Mouse (Mus musculus) erythroid progenitor cell, adult 5-6 weeks (primary cell): ENCODE results near the gene Nphs2. TPM values are rescaled to one million over a fixed set of nuclear protein-coding genes. Genes with fewer than 3 reads are reported as not detected.

Experiments used
- ATAC-seq: replicated peaks from 2 replicates; pipeline ENCODE4 v1.8.0; 2016; ENCODE audit warnings: moderate number of reproducible peaks, mild to moderate bottlenecking, moderate TSS enrichment, inconsistent platforms; ENCODE audit not compliant: poor library complexity, low FRiP score, severe bottlenecking
- total RNA-seq, 2 experiments: library from RNA; stranded (forward) in 1 of 2; stranded (reverse) in 1 of 2; fragments of 150-400 nt in 1 of 2; fragments of 186-747, 209-891 nt in 1 of 2; gene quantifications; 2 replicates each; pipeline versions ENCODE4 v1.2.3 to v1.2.4; 2015 to 2017; ENCODE audit warnings: low replicate concordance in 2 of 2

Nphs2 gene
- total RNA-seq, 2 experiments from 2014 or later: not detected

- ATAC-seq: no peak
Measured at GRCm38 (mm10) chr1:156350441-156350840, 39.9 kb downstream of the Nphs2 start.

- ATAC-seq: no peak
Measured at GRCm38 (mm10) chr1:156352466-156352865, 41.9 kb downstream of the Nphs2 start.

DNA sequence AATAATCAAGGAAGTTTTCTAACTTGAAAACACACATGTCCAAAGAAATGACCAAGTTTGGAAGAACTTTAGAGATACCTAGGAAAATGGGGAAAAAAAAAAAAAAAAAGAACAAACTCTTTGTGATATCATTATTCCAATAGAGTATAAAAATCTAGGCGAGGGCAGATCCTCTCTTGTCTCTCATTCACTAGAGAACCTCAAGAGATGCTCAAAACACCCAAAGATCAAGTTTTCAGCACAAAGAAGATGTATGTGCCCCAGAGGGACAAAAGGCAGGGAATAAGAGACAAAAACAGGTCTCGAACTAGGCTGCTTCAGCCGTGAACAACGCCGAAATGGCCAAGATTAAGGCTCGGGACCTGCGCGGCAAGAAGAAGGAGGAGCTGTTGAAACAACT, 55.2 kb downstream of the Nphs2 start, which contains the start of gene Gm2000:
Gm2000 (plus strand) TSS at position 301 of the 400 bp plus-strand sequence.
- no peak for ATAC-seq

Other genes with a start within 250 kb of the Nphs2 start
- not detected in 2 replicates for gene Fam163a, start 105.7 kb upstream of the Nphs2 start, total RNA-seq (2015; ENCODE audit: low replicate concordance)
- not detected in 2 replicates for gene Fam163a, start 105.7 kb upstream of the Nphs2 start, total RNA-seq (2017; ENCODE audit: low replicate concordance)
- not detected in 2 replicates for gene Tdrd5, start 7.1 kb upstream of the Nphs2 start, total RNA-seq (2015; ENCODE audit: low replicate concordance)
- gene Tdrd5, start 7.1 kb upstream of the Nphs2 start, total RNA-seq (2017; ENCODE audit: low replicate concordance): not detected in 2 replicates
- 389 and 586 TPM in 2 replicates for gene Gm2000, start 55.3 kb downstream of the Nphs2 start, total RNA-seq (2015; ENCODE audit: low replicate concordance)
- 571 and 609 TPM in 2 replicates for gene Gm2000, start 55.3 kb downstream of the Nphs2 start, total RNA-seq (2017; ENCODE audit: low replicate concordance)
- gene Axdnd1, start 110.4 kb downstream of the Nphs2 start, total RNA-seq (2015; ENCODE audit: low replicate concordance): not detected in 2 replicates
- not detected in 2 replicates for gene Axdnd1, start 110.4 kb downstream of the Nphs2 start, total RNA-seq (2017; ENCODE audit: low replicate concordance)
- gene Soat1, start 163.6 kb downstream of the Nphs2 start, total RNA-seq (2015; ENCODE audit: low replicate concordance): 13.3 and 15.1 TPM in 2 replicates
- 6.5 and 8.6 TPM in 2 replicates for gene Soat1, start 163.6 kb downstream of the Nphs2 start, total RNA-seq (2017; ENCODE audit: low replicate concordance)
- gene Gm10031, start 213.3 kb downstream of the Nphs2 start, total RNA-seq (2015; ENCODE audit: low replicate concordance): 0.72 and 1.7 TPM in 2 replicates
- 4.8 and 8.1 TPM in 2 replicates for gene Gm10031, start 213.3 kb downstream of the Nphs2 start, total RNA-seq (2017; ENCODE audit: low replicate concordance)
- 4.0 and 5.4 TPM in 2 replicates for gene Abl2, start 248.1 kb downstream of the Nphs2 start, total RNA-seq (2015; ENCODE audit: low replicate concordance)
- gene Abl2, start 248.1 kb downstream of the Nphs2 start, total RNA-seq (2017; ENCODE audit: low replicate concordance): 1.3 and 1.7 TPM in 2 replicates